Mouse (Mus musculus): ENCODE results near the gene Urad. TPM values are rescaled to one million over a fixed set of nuclear protein-coding genes. Genes with fewer than 3 reads are reported as not detected.

Gene Urad
- polyA plus RNA-seq (2012; rRNA removed) (not detected in 2 replicates), polyA plus RNA-seq (2014; fragmentation: Nextera tagmentation; extraction: Ambion mirVana) (not detected in 2 replicates)

GRCm38 (mm10) chr5:147322183-147322582, at the start of gene Urad:
Gene Urad (minus strand): TSS chr5:147322440.
- no peak for TF ChIP-seq POLR2A (IDR thresholded peaks at IDR 0.05; ENCODE audit: borderline replicate concordance, extremely low read depth, insufficient read depth, insufficient read length)
- Histone ChIP-seq H3K27ac (replicated peaks; ENCODE audit: low read depth, low read length) (no peak within 1 kb of the TSS), H3K27me3 (ENCODE audit: control insufficient read depth, insufficient read depth, low read length) (peaks cover 28% of the 10 kb centered on the region), H3K4me3 (replicated peaks; ENCODE audit: low read length) (no peak within 1 kb of the TSS), H3K9me3 (ENCODE audit: control insufficient read depth, low read length) (no peaks in the 10 kb centered on the region), H3K36me3 (ENCODE audit: control insufficient read depth, insufficient read depth, low read length) (no peaks in the 10 kb centered on the region), H3K4me1 (ENCODE audit: control insufficient read depth, insufficient read depth, low read length) (no peaks in the 10 kb centered on the region), H3K9ac (ENCODE audit: low read depth, low read length, severe bottlenecking) (no peak within 1 kb of the TSS), H3K4me2 (replicated peaks; ENCODE audit: low read depth, low read length, severe bottlenecking) (no peak within 1 kb of the TSS)
- no peak for DNase-seq (ENCODE audit: low spot score)
- WGBS = 67% methylated on average over 8 of the region's 8 CpGs
- no peak for ATAC-seq (ENCODE audit: low FRiP score, low read depth)

GRCm38 (mm10) chr5:147370276-147370675, 48.0 kb upstream of the Urad start:
- DNase-seq (ENCODE audit: low spot score) = no peak
- TF ChIP-seq POLR2A (IDR thresholded peaks at IDR 0.05; ENCODE audit: borderline replicate concordance, extremely low read depth, insufficient read depth, insufficient read length) = no peak
- Histone ChIP-seq H3K4me1 (ENCODE audit: control insufficient read depth, insufficient read depth, low read length) (no peaks in the 10 kb centered on the region), H3K27ac (replicated peaks; ENCODE audit: low read depth, low read length) (no peak overlapping the region), H3K4me3 (replicated peaks; ENCODE audit: low read length) (no peak overlapping the region), H3K4me2 (replicated peaks; ENCODE audit: low read depth, low read length, severe bottlenecking) (no peak overlapping the region), H3K9me3 (ENCODE audit: control insufficient read depth, low read length) (no peaks in the 10 kb centered on the region), H3K27me3 (ENCODE audit: control insufficient read depth, insufficient read depth, low read length) (no peaks in the 10 kb centered on the region), H3K9ac (ENCODE audit: low read depth, low read length, severe bottlenecking) (no peak overlapping the region), H3K36me3 (ENCODE audit: control insufficient read depth, insufficient read depth, low read length) (no peaks in the 10 kb centered on the region)
- ATAC-seq (ENCODE audit: low FRiP score, low read depth) = no peak
- WGBS = 88% methylated on average over 8 of the region's 8 CpGs

- Histone ChIP-seq H3K36me3 (ENCODE audit: control insufficient read depth, insufficient read depth, low read length) (no peaks in the 10 kb centered on the region), H3K9ac (ENCODE audit: low read depth, low read length, severe bottlenecking) (no peak overlapping the region), H3K9me3 (ENCODE audit: control insufficient read depth, low read length) (no peaks in the 10 kb centered on the region), H3K27ac (replicated peaks; ENCODE audit: low read depth, low read length) (no peak overlapping the region), H3K4me2 (replicated peaks; ENCODE audit: low read depth, low read length, severe bottlenecking) (no peak overlapping the region), H3K4me1 (ENCODE audit: control insufficient read depth, insufficient read depth, low read length) (no peaks in the 10 kb centered on the region), H3K27me3 (ENCODE audit: control insufficient read depth, insufficient read depth, low read length) (no peaks in the 10 kb centered on the region), H3K4me3 (replicated peaks; ENCODE audit: low read length) (no peak overlapping the region)
- TF ChIP-seq POLR2A (IDR thresholded peaks at IDR 0.05; ENCODE audit: borderline replicate concordance, extremely low read depth, insufficient read depth, insufficient read length) = no peak
- DNase-seq (ENCODE audit: low spot score) (no peak), ATAC-seq (ENCODE audit: low FRiP score, low read depth) (no peak)
- 87% methylated on average over 6 of the region's 6 CpGs for WGBS
Observed at GRCm38 (mm10) chr5:147368221-147368620, 46.0 kb upstream of the Urad start.

GRCm38 (mm10) chr5:147365995-147366765, 43.9 kb upstream of the Urad start:
- Histone ChIP-seq H3K4me2 (replicated peaks; ENCODE audit: low read depth, low read length, severe bottlenecking) (no peak overlapping the region), H3K9ac (ENCODE audit: low read depth, low read length, severe bottlenecking) (no peak overlapping the region), H3K9me3 (ENCODE audit: control insufficient read depth, low read length) (no peaks in the 10 kb centered on the region), H3K27ac (replicated peaks; ENCODE audit: low read depth, low read length) (no peak overlapping the region), H3K36me3 (ENCODE audit: control insufficient read depth, insufficient read depth, low read length) (no peaks in the 10 kb centered on the region), H3K27me3 (ENCODE audit: control insufficient read depth, insufficient read depth, low read length) (no peaks in the 10 kb centered on the region), H3K4me1 (ENCODE audit: control insufficient read depth, insufficient read depth, low read length) (no peaks in the 10 kb centered on the region), H3K4me3 (replicated peaks; ENCODE audit: low read length) (no peak overlapping the region)
- DNase-seq (ENCODE audit: low spot score) = no peak
- no peak for TF ChIP-seq POLR2A (IDR thresholded peaks at IDR 0.05; ENCODE audit: borderline replicate concordance, extremely low read depth, insufficient read depth, insufficient read length)
- ATAC-seq (ENCODE audit: low FRiP score, low read depth) = no peak
- WGBS = 53% methylated on average over 16 of the region's 16 CpGs

GRCm38 (mm10) chr5:147363054-147363453, 40.8 kb upstream of the Urad start:
- H3K4me3 ChIP-seq (replicated peaks; ENCODE audit: low read length) = no peak overlapping the region
- no peaks in the 10 kb centered on the region for H3K36me3 ChIP-seq (ENCODE audit: control insufficient read depth, insufficient read depth, low read length)
- no peak for ATAC-seq (ENCODE audit: low FRiP score, low read depth)
- no peak for DNase-seq (ENCODE audit: low spot score)
- H3K4me2 ChIP-seq (replicated peaks; ENCODE audit: low read depth, low read length, severe bottlenecking) = no peak overlapping the region
- no peak overlapping the region for H3K27ac ChIP-seq (replicated peaks; ENCODE audit: low read depth, low read length)
- no peak overlapping the region for H3K9ac ChIP-seq (ENCODE audit: low read depth, low read length, severe bottlenecking)
- H3K4me1 ChIP-seq (ENCODE audit: control insufficient read depth, insufficient read depth, low read length) = no peaks in the 10 kb centered on the region
- 56% methylated on average over 12 of the region's 12 CpGs for WGBS
- no peaks in the 10 kb centered on the region for H3K27me3 ChIP-seq (ENCODE audit: control insufficient read depth, insufficient read depth, low read length)
- H3K9me3 ChIP-seq (ENCODE audit: control insufficient read depth, low read length) = no peaks in the 10 kb centered on the region
- no peak for TF ChIP-seq POLR2A (IDR thresholded peaks at IDR 0.05; ENCODE audit: borderline replicate concordance, extremely low read depth, insufficient read depth, insufficient read length)
